21 mouse cellular contexts compared by ENCODE assay signal in genomic region chr1:163840555-163840954, GRCm38 (mm10).
DNase-seq lines count a peak whose midpoint lies in the region; ATAC-seq and TF ChIP-seq lines count a peak whose summit lies in the region.
"Had no signal": no experiment of that assay in that cellular context is flagged by ENCODE, and none has a peak within 500 bp of the region (broad histone marks: within the 10 kb centered on the region; RNA-seq: fewer than 3 reads in every experiment).

No protein-coding gene starts in this region.

- ATAC-seq in common myeloid progenitor, adult 5-6 weeks (replicated peaks; ENCODE audit: low read depth, poor library complexity, severe bottlenecking): peak; percentile 59; the same call in 1 of the 2 replicates
- peak; percentile 56 for ATAC-seq in megakaryocyte, adult 5-6 weeks (ENCODE audit: poor library complexity, severe bottlenecking)
- no peak for ATAC-seq in hindbrain, embryonic 14.5 days (ENCODE audit: low FRiP score)
- ATAC-seq: activated CD4-positive, CD25-positive, alpha-beta regulatory T cell, adult 4 months; forebrain, embryonic 13.5 days; forebrain, embryonic 15.5 days; forebrain, postnatal 0 days; Patski had no signal

- peaks cover 0 to 10% of the 10 kb centered on the region in 2 experiments; a peak in 2 of 4 replicates for H3K4me1 ChIP-seq in MEL (ENCODE audit: control insufficient read depth in 1 of 2, insufficient read depth in 2 of 2, low read length in 2 of 2)
- H3K4me1 ChIP-seq in hindbrain, embryonic 14.5 days (replicated peaks; ENCODE audit: control insufficient read depth, insufficient read depth, low read length): no peaks in the 10 kb centered on the region
- H3K4me1 ChIP-seq: embryonic facial prominence, embryonic 12.5 days; forebrain, embryonic 13.5 days; forebrain, embryonic 15.5 days had no signal

- no peak overlapping the region for H3K4me3 ChIP-seq in MEL (ENCODE audit: control insufficient read depth in 1 of 2, insufficient read depth in 1 of 2, low read depth in 2 of 2, low read length in 2 of 2)
- H3K4me3 ChIP-seq in hindbrain, embryonic 14.5 days (replicated peaks; ENCODE audit: low read length): no peak overlapping the region
- H3K4me3 ChIP-seq: embryonic facial prominence, embryonic 10.5 days; embryonic facial prominence, embryonic 12.5 days; forebrain, embryonic 13.5 days; forebrain, embryonic 15.5 days had no signal

- TF ChIP-seq EP300 in MEL (IDR thresholded peaks at IDR 0.05; ENCODE audit: low read depth in 1 of 2, low read length in 2 of 2): no peak

- 93% methylated on average over 8 of the region's 8 CpGs for WGBS in hindbrain, embryonic 14.5 days

- no peak overlapping the region for H3K4me2 ChIP-seq in hindbrain, embryonic 14.5 days (replicated peaks)
- H3K4me2 ChIP-seq: embryonic facial prominence, embryonic 12.5 days; forebrain, embryonic 13.5 days; forebrain, embryonic 15.5 days had no signal

- H3K36me3 ChIP-seq in MEL (ENCODE audit: control insufficient read depth in 1 of 2, insufficient read depth in 2 of 2, low read length in 2 of 2): peaks cover 0 to 6% of the 10 kb centered on the region in 2 experiments; a peak in 2 of 4 replicates
- H3K36me3 ChIP-seq in hindbrain, embryonic 14.5 days (replicated peaks; ENCODE audit: control insufficient read depth, insufficient read depth): peaks cover 8% of the 10 kb centered on the region
- H3K36me3 ChIP-seq: embryonic facial prominence, embryonic 12.5 days; forebrain, embryonic 15.5 days had no signal

- H3K9ac ChIP-seq in MEL (ENCODE audit: control insufficient read depth, low read depth, low read length, poor library complexity, severe bottlenecking): no peak overlapping the region
- H3K9ac ChIP-seq in hindbrain, embryonic 14.5 days: no peak overlapping the region
- H3K9ac ChIP-seq: embryonic facial prominence, embryonic 12.5 days; forebrain, embryonic 13.5 days; forebrain, embryonic 15.5 days; forebrain, postnatal 0 days had no signal

- no peak for TF ChIP-seq CTCF in MEL (IDR thresholded peaks at IDR 0.05 in 2 of 3, conservative IDR thresholded peaks at IDR 0.05 in 1 of 3; ENCODE audit: control insufficient read depth in 1 of 3, insufficient read depth in 1 of 3, low read depth in 2 of 3, low read length in 3 of 3, poor library complexity in 1 of 3, severe bottlenecking in 1 of 3)

- TF ChIP-seq POLR2A in MEL (IDR thresholded peaks at IDR 0.05; ENCODE audit: control insufficient read depth in 1 of 2, insufficient read depth in 1 of 2, low read depth in 1 of 2, low read length in 2 of 2, poor library complexity in 1 of 2): no peak

- no peaks in the 10 kb centered on the region for H3K27me3 ChIP-seq in MEL (ENCODE audit: control insufficient read depth in 1 of 2, insufficient read depth in 2 of 2, low read length in 2 of 2)
- no peaks in the 10 kb centered on the region for H3K27me3 ChIP-seq in hindbrain, embryonic 14.5 days (ENCODE audit: control insufficient read depth, insufficient read depth, low read length)
- H3K27me3 ChIP-seq: embryonic facial prominence, embryonic 12.5 days; forebrain, embryonic 13.5 days; forebrain, embryonic 15.5 days; Patski had no signal

- no peaks in the 10 kb centered on the region for H3K9me3 ChIP-seq in MEL (replicated peaks; ENCODE audit: insufficient read depth, low read length)
- H3K9me3 ChIP-seq in hindbrain, embryonic 14.5 days (ENCODE audit: control insufficient read depth, low read length): no peaks in the 10 kb centered on the region
- H3K9me3 ChIP-seq: embryonic facial prominence, embryonic 10.5 days; embryonic facial prominence, embryonic 12.5 days; forebrain, embryonic 13.5 days; forebrain, embryonic 15.5 days had no signal

- H3K79me2 ChIP-seq in MEL (ENCODE audit: control insufficient read depth, insufficient read depth, low read length, poor library complexity): no peaks in the 10 kb centered on the region

- TF ChIP-seq RAD21 in MEL (IDR thresholded peaks at IDR 0.05; ENCODE audit: low read depth, low read length): no peak

- H3K27ac ChIP-seq in MEL (ENCODE audit: control insufficient read depth, low read depth, low read length): no peak overlapping the region
- no peak overlapping the region for H3K27ac ChIP-seq in hindbrain, embryonic 14.5 days
- H3K27ac ChIP-seq: embryonic facial prominence, embryonic 12.5 days; forebrain, embryonic 13.5 days; forebrain, embryonic 15.5 days had no signal

- peak; percentile 19 for DNase-seq in MEL (ENCODE audit: low read depth, low spot score)
- no peak for DNase-seq in kidney, postnatal 10 days
- DNase-seq in right cerebral cortex, adult 2 months (ENCODE audit: low spot score in 2 of 2): no peak
- no peak for DNase-seq in hindbrain, embryonic 14.5 days (ENCODE audit: low spot score)
- DNase-seq: adrenal gland, adult 8-10 months; adrenal gland, postnatal 14 days; adrenal gland, postnatal 36 days; cerebellum, adult 11-12 months; cerebellum, adult 2 months; cerebellum, adult 9-10 months; cerebellum, postnatal 10 days; cerebellum, postnatal 25 days; forebrain, postnatal 0 days had no signal

TF ChIP-seq in MEL, 35 proteins besides CTCF, POLR2A, EP300 and RAD21:
- no peak for TF ChIP-seq POLR2AphosphoS5 (IDR thresholded peaks at IDR 0.05; ENCODE audit: borderline replicate concordance, low read depth, low read length)
- TF ChIP-seq MAZ (IDR thresholded peaks at IDR 0.05; ENCODE audit: low read depth, low read length): no peak
- TF ChIP-seq ZMIZ1 (IDR thresholded peaks at IDR 0.05; ENCODE audit: low read depth, low read length): no peak
- TF ChIP-seq SMC3 (IDR thresholded peaks at IDR 0.05; ENCODE audit: low read depth, low read length): no peak
